Mouse (Mus musculus): ENCODE data around the gene Elf4. TPM values are rescaled to one million over a fixed set of nuclear protein-coding genes. Genes with fewer than 3 reads are reported as not detected.

The Elf4 gene
- 100 to 1,000 TPM; 137 TPM for total RNA-seq (2023)

GRCm38 (mm10) chrX:48462754-48463507 lies at the start of gene Elf4:
Gene Elf4 (minus strand): TSS chrX:48463132.

Other genes starting within 250 kb of the Elf4 start
- 10 to 100 TPM; 34.0 to 35.3 TPM for gene Utp14a, start 206.3 kb downstream of the Elf4 start, total RNA-seq (2023)
- gene Bcorl1, start 121.8 kb downstream of the Elf4 start, total RNA-seq (2023) = 1 to 10 TPM; 9.6 to 9.7 TPM
- 10 to 100 TPM; 18.9 to 21.0 TPM for gene Aifm1, start 50.4 kb upstream of the Elf4 start, total RNA-seq (2023)
- gene Rab33a, start 56.2 kb upstream of the Elf4 start, total RNA-seq (2023) = 1 to 10 TPM in 1 of 2 experiments, under 1 TPM in 1; 0.58 to 1.1 TPM
- gene Zfp280c, start 131.4 kb upstream of the Elf4 start, total RNA-seq (2023) = 10 to 100 TPM; 18.2 to 23.5 TPM
- gene Slc25a14, start 160.3 kb upstream of the Elf4 start, total RNA-seq (2023) = 1 to 10 TPM; 3.6 to 4.1 TPM
- gene Gpr119, start 211.3 kb upstream of the Elf4 start, total RNA-seq (2023) = not detected
- gene Rbmx2, start 231.9 kb upstream of the Elf4 start, total RNA-seq (2023) = 1 to 10 TPM; 3.0 to 4.5 TPM